Mouse (Mus musculus): ENCODE data around the gene Socs5.

Gene Socs5

GRCm38 (mm10) chr17:87169076-87169475 is 61.6 kb downstream of the Socs5 start:
- no peak for DNase-seq (ENCODE audit: low spot score in 2 of 2)

GRCm38 (mm10) chr17:87170364-87170763 is 62.9 kb downstream of the Socs5 start:
- no peak for DNase-seq (ENCODE audit: low spot score in 2 of 2)

DNA sequence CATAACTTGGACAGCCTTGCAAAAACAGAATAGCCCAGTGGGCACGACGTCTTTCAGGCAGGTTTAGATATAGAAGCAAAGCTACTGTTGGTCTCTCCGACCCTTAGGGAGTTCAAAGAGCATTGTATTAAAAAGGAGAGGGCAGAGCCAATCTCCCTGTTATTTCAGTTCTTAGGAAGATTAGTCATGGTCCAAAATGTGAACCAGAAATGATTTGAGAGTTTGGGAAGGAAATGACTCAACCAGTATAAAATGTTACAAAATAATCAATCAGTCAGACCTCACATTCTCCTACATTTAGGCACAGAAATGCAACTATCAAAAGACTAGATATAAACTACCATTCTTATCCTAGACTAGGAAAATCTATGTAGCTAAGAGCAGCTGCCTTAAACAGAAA is 64.6 kb downstream of the Socs5 start:
- no peak for DNase-seq (ENCODE audit: low spot score in 2 of 2)

- DNase-seq (ENCODE audit: low spot score in 2 of 2) = no peak
Measured at GRCm38 (mm10) chr17:87173966-87174365, 66.5 kb downstream of the Socs5 start.

GRCm38 (mm10) chr17:87174651-87175331 is 67.3 kb downstream of the Socs5 start:
- no peak for DNase-seq (ENCODE audit: low spot score in 2 of 2)

DNA sequence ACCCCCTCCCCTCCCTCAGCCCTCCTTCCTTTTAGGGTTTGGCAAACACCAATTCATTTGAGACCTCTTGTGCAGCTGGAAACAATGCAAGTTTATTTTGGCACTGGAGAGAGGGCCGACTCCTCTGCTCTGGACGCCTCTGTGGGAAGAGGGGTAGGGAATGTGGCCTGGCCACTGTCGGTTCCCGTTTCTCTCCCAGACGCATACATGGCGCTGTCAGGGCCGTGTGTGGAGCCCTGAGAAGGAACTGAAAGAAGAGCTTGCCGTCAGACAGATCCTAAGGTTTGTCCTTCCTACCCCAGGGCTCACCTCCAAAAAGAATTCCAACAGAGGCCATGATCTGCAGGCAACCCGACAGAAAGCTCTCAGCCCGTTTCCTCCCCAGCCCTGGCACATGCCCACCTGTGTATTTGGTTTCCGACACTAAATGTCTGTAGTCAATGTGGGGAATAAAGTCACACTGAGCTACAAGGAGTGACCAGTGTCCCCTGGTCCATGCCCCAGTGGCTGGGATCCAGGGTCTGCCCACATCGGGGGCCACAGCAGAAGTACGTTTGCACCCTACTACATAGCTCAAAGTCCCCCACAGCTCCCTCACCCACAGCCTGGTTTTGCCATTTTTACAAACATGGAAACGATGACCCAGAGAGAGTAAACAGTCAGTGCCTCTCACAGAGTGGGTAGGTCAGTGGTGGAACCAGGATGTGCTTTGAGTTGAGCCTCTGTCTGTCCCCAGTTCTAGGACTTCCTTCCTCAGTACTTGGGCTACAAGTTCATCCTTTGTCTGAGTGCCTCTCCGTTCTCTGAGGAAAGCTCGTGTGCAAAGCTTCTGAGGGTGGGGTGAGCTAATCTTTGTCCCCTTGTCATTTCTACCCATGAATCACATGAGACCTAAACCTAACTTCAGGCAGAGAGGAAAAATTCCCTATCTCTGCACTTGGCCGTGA is 68.9 kb downstream of the Socs5 start:
- no peak for DNase-seq (ENCODE audit: low spot score in 2 of 2)

DNA sequence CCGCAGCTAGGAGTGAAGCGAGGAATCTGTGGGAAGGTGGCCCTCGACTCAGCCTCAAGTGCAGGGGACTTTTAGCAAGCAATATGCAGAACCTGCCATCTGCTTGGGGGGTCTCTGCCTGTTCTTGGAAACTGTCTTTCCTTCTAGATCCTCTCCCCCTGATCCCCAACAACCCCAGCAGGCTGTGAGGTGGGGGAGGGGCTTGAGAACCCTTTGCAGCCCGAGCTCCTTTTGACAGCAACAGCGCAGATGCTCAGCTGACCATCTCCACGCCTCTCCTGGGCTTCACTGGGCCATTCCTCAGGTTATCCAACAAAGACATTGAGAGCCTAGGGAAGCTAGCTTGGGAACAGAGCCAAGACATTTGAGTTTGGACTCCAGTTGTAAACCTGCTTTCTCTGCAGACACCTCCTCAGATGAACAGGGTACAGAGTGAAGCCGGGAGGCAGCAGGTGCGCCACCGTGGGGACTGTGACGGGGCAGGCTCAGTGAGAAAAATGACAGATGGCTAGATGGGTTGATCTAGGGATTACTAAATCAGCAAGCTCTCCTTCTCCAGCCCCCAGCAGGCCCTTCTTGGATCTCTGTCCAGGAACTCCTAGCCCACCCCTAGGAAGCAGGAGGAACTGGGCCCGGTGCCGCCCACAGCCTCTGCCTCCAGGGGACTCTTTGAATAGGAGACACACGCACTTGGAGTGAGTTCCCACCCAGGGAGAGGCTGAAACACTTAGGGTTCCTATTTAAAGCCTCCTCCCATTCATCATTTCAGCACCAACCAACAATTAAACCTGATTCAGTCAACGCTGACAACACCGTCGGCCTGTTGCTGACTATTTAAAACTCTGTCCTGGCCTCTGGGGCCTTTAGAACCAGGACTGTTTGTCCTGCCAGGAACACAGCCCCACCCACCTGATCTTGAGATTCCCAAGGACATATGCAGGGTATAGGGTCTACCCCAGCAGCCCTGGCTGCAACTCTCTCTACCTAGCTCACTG is 71.4 kb downstream of the Socs5 start:
- DNase-seq (ENCODE audit: low spot score in 2 of 2) = no peak

DNA sequence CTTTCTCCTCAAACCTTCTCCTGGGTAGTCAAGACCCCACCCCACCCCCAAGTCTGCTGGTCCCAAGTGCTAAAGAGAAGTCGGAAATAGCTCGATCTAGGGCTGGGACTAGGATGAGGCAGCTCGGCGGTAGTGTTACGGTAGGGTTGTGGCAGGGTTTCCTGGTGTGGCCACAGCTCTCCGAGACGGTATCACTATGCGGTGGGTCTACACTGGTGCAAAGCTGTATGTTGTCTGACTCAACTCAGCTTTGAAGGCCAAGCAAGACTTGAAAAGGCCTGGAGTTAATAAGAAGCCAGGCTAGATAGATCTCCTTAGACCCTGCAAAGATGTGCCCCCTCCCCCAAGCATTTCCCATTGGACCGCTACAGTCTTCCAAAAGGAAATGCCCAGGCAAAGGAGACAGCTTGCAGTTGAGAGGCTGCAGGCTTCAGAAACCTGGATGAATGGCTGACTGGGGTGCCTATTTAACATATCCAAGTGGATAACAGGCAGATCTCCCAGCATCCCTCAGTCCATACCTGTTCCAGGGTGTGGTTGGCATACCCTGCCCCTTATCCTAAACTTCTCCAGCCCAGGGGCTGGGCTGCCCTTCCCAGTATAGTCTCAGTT is 72.6 kb downstream of the Socs5 start:
- DNase-seq (ENCODE audit: low spot score in 2 of 2) = no peak

DNA sequence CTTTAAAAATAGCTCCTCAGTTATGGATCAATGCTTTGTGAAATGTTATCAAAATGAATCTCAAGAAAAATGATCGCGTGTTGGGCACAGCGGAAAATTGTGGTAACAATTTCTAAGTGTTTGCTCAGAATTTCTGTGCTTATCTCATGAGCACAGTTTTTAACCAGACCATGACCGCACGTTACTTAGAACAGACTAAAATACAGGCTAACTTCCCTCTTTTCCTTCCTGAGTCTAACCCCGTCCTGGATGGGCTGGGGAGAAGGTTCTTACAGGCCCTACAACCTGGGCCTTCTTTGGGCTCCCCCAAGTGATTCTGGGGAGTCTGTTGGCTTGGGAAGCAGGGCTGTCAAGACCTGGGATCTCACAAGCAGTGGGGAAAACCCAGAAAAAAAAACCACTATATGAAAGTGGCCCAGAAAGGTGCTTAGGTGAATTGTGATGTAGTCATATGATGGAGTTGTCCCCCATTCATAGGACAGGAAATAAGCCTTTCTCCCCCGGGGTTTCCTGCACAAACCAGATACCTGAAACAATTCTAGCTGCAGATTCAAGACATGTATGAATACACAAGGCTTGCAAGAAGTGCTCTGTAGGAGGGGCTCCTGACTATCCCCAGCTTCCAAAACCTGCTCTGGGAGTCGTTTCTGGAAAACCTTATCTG is 74.3 kb downstream of the Socs5 start:
- no peak for DNase-seq (ENCODE audit: low spot score in 2 of 2)

DNA sequence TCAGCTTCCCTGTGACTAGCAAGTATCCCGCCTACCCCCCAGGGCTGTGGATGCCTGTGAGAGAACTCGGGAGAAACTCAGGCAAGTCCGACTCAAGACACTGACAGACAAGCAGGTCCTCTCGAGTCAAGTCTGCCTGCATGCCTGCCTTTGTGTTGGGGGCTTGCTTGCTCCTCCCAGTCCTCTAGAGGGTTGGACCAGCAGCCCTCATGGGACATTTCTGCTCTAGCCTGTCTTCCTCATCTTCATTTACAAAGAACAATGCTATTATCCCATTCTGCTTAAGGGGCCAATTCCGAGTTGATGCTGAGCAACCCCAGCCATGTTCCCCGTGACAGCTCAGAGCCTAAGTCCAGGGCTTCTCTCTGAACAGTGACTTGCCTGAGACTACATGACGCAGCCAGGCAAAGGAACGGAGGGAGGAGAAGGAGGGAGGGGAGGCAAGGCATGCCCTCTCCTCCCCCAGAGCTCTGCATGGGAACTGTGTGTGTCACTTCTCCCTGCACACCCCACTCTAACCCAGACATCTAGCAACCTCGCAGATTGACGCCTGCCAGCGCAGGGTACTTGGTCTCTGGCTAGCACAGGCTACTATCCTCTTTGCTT is 78.1 kb downstream of the Socs5 start:
- DNase-seq (ENCODE audit: low spot score in 2 of 2) = no peak

DNA sequence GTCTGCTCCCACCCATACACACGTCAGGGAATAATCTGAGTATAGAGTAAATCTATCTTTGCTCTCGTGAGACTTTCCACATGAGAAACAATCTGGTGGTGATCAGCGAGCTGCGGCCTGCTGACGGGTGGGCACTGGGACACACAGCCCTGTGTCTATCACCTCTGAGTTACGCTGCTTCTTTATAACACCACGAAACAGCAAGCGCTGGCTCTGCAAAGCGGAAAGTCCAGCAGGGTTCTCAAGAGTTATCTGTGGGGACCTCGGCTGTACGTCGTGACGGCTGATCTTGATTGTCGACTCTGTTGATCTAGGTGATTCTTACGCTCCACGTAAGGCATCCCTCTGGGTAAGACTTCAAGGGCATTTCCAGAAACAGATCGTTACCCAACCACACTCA is 79.5 kb downstream of the Socs5 start:
- DNase-seq (ENCODE audit: low spot score in 2 of 2) = no peak

Data from spleen, postnatal 4 days (tissue).